Mouse (Mus musculus) macrophage (primary cell): ENCODE results near the gene Col25a1. TPM values are rescaled to one million over a fixed set of nuclear protein-coding genes. Genes with fewer than 3 reads are reported as not detected.
A peak's percentile ranks its signal among the peaks of the same experiment; 100 is the strongest.

Experiments used
- H3K27ac ChIP-seq: fragments of 350-480 bp; formaldehyde crosslinking; 2 replicates; pipeline ENCODE4 v1.9.0; 2021
- H3K36me3 ChIP-seq: fragments of 350-480 bp; formaldehyde crosslinking; 2 replicates; pipeline ENCODE4 v1.9.0; 2021; ENCODE audit errors: inconsistent target
- H3K4me3 ChIP-seq: fragments of 350-480 bp; formaldehyde crosslinking; 2 replicates; pipeline ENCODE4 v1.9.0; 2021; ENCODE audit errors: inconsistent target
- H3K79me2 ChIP-seq: fragments of 350-480 bp; formaldehyde crosslinking; 2 replicates; pipeline ENCODE4 v1.9.0; 2021; ENCODE audit errors: inconsistent target
- WGBS: methylation state at CpG from one replicate; pipeline ENCODE4 v1.1.7; 2026; ENCODE audit warnings: inconsistent platforms; ENCODE audit not compliant: missing documents; 5-methylcytosine and 5-hydroxymethylcytosine counted together
- polyA plus RNA-seq: library from polyadenylated mRNA; stranded (reverse); fragments of 250-400 nt; gene quantifications from 3 replicates; pipeline ENCODE4 v1.2.4, GENCODE M21; 2018; ENCODE audit warnings: inconsistent platforms

Gene Col25a1
- polyA plus RNA-seq, 1 experiment from 2014 or later: not detected

- Histone ChIP-seq H3K4me3 (no peak overlapping the region), H3K36me3 (no peaks in the 10 kb centered on the region), H3K79me2 (no peaks in the 10 kb centered on the region), H3K27ac (no peak overlapping the region)
- 95% methylated on average over 9 of the region's 9 CpGs for WGBS
Measured at GRCm38 (mm10) chr3:130378626-130379025, 247.3 kb downstream of the Col25a1 start.

- WGBS: 73% methylated on average over 5 of the region's 5 CpGs
- Histone ChIP-seq H3K4me3 (no peak overlapping the region), H3K79me2 (no peaks in the 10 kb centered on the region), H3K27ac (no peak overlapping the region), H3K36me3 (no peaks in the 10 kb centered on the region)
Measured at GRCm38 (mm10) chr3:130380299-130380845, 249.1 kb downstream of the Col25a1 start.

GRCm38 (mm10) chr3:130381691-130382090 lies 250.4 kb downstream of the Col25a1 start:
- Histone ChIP-seq H3K27ac (no peak overlapping the region), H3K4me3 (no peak overlapping the region), H3K79me2 (no peaks in the 10 kb centered on the region), H3K36me3 (no peaks in the 10 kb centered on the region)
- WGBS: 97% methylated on average over 5 of the region's 5 CpGs

- WGBS: 88% methylated on average over 4 of the region's 4 CpGs
Measured at GRCm38 (mm10) chr3:130385856-130386255, 254.6 kb downstream of the Col25a1 start.

GRCm38 (mm10) chr3:130387156-130387555 lies 255.9 kb downstream of the Col25a1 start:
- no peak overlapping the region for H3K4me3 ChIP-seq
- no peaks in the 10 kb centered on the region for H3K36me3 ChIP-seq
- WGBS: 76% methylated on average over 3 of the region's 4 CpGs
- H3K27ac ChIP-seq: no peak overlapping the region
- H3K79me2 ChIP-seq: no peaks in the 10 kb centered on the region

More at GRCm38 (mm10) chr3:130385856-130386255, 254.6 kb downstream of the Col25a1 start:
- H3K36me3 ChIP-seq: no peaks in the 10 kb centered on the region
- H3K27ac ChIP-seq: no peak overlapping the region
- H3K79me2 ChIP-seq: no peaks in the 10 kb centered on the region
- no peak overlapping the region for H3K4me3 ChIP-seq

GRCm38 (mm10) chr3:130389261-130389975 lies 258.1 kb downstream of the Col25a1 start:
- 94% methylated on average over 14 of the region's 14 CpGs for WGBS
- Histone ChIP-seq H3K27ac (no peak overlapping the region), H3K4me3 (no peak overlapping the region), H3K79me2 (no peaks in the 10 kb centered on the region), H3K36me3 (no peaks in the 10 kb centered on the region)

- H3K36me3 ChIP-seq: no peaks in the 10 kb centered on the region
Measured at GRCm38 (mm10) chr3:130396636-130397035, 265.3 kb downstream of the Col25a1 start.

GRCm38 (mm10) chr3:130400716-130401559 lies 269.6 kb downstream of the Col25a1 start:
- peak overlapping the region; percentile 53 for H3K27ac ChIP-seq
- H3K4me3 ChIP-seq: peak overlapping the region; percentile 10; the same call in 1 of the 2 replicates
- WGBS: 5% methylated on average over 13 of the region's 13 CpGs
- no peaks in the 10 kb centered on the region for H3K79me2 ChIP-seq
- H3K36me3 ChIP-seq: no peaks in the 10 kb centered on the region

More at GRCm38 (mm10) chr3:130396636-130397035, 265.3 kb downstream of the Col25a1 start:
- H3K4me3 ChIP-seq: no peak overlapping the region
- H3K27ac ChIP-seq: no peak overlapping the region
- H3K79me2 ChIP-seq: no peaks in the 10 kb centered on the region

GRCm38 (mm10) chr3:130401560-130401852 lies 270.2 kb downstream of the Col25a1 start:
- Histone ChIP-seq H3K27ac (peak overlapping the region; percentile 53), H3K79me2 (no peaks in the 10 kb centered on the region), H3K4me3 (no peak overlapping the region), H3K36me3 (no peaks in the 10 kb centered on the region)
- WGBS: 17% methylated on average over 1 of the region's 1 CpGs

- 93% methylated on average over 8 of the region's 8 CpGs for WGBS
Measured at GRCm38 (mm10) chr3:130404525-130405409, 273.5 kb downstream of the Col25a1 start.

GRCm38 (mm10) chr3:130407201-130407600 lies 275.9 kb downstream of the Col25a1 start:
- WGBS: 37% methylated on average over 6 of the region's 6 CpGs
- Histone ChIP-seq H3K4me3 (no peak overlapping the region), H3K79me2 (no peaks in the 10 kb centered on the region), H3K36me3 (no peaks in the 10 kb centered on the region), H3K27ac (no peak overlapping the region)

More at GRCm38 (mm10) chr3:130404525-130405409, 273.5 kb downstream of the Col25a1 start:
- Histone ChIP-seq H3K4me3 (no peak overlapping the region), H3K27ac (no peak overlapping the region), H3K36me3 (no peaks in the 10 kb centered on the region), H3K79me2 (no peaks in the 10 kb centered on the region)

GRCm38 (mm10) chr3:130413239-130413638 lies 281.9 kb downstream of the Col25a1 start:
- 78% methylated on average over 4 of the region's 4 CpGs for WGBS
- no peaks in the 10 kb centered on the region for H3K36me3 ChIP-seq
- H3K4me3 ChIP-seq: no peak overlapping the region
- no peak overlapping the region for H3K27ac ChIP-seq
- no peaks in the 10 kb centered on the region for H3K79me2 ChIP-seq

- Histone ChIP-seq H3K36me3 (no peaks in the 10 kb centered on the region), H3K27ac (no peak overlapping the region), H3K4me3 (no peak overlapping the region), H3K79me2 (no peaks in the 10 kb centered on the region)
- WGBS: 90% methylated on average over 9 of the region's 9 CpGs
Measured at GRCm38 (mm10) chr3:130418951-130419350, 287.6 kb downstream of the Col25a1 start.

GRCm38 (mm10) chr3:130428796-130429195 lies 297.5 kb downstream of the Col25a1 start:
- H3K27ac ChIP-seq: no peak overlapping the region
- H3K36me3 ChIP-seq: no peaks in the 10 kb centered on the region
- WGBS: 88% methylated on average over 4 of the region's 4 CpGs
- no peaks in the 10 kb centered on the region for H3K79me2 ChIP-seq
- no peak overlapping the region for H3K4me3 ChIP-seq
